Mouse (Mus musculus) olfactory bulb, adult 2 months (tissue): ENCODE measurements around the gene Ak8.

Source experiments
- CTCF ChIP-seq: fragments of 200-500 bp; IDR thresholded peaks from 2 replicates; pipeline ENCODE4 v1.5.1; 2012; ENCODE audit warnings: low read depth, mild to moderate bottlenecking, low read length, moderate library complexity; ENCODE audit not compliant: insufficient read depth
- POLR2A ChIP-seq: fragments of 200-500 bp; IDR thresholded peaks from 2 replicates; pipeline ENCODE4 v1.6.1; 2012; ENCODE audit warnings: mild to moderate bottlenecking, low read depth, low read length, moderate library complexity; ENCODE audit not compliant: insufficient read depth

DNA sequence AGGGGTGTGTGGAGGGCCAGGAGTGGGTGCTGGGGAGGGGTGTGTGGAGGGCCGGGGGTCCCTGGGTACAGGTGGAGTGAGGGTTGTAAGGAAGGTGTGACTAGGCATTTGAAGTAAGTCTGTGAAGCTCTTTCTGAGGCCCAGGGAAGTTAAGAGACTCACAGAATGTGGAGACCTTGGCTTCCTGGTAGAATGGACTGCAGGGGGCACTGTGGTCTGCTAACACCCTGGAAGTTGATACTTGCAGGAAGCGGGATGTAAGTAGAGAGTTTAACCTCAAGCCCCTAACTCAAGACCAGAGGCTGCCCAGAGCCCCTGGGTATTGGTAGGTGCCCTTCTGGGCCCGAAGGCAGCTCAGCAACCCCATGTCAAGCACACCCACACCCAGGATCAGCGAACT, 56.2 kb downstream of the Ak8 start:
- TF ChIP-seq CTCF (no peak), POLR2A (no peak)
